Mouse (Mus musculus): ENCODE measurements around the gene Nod2.

DNA sequence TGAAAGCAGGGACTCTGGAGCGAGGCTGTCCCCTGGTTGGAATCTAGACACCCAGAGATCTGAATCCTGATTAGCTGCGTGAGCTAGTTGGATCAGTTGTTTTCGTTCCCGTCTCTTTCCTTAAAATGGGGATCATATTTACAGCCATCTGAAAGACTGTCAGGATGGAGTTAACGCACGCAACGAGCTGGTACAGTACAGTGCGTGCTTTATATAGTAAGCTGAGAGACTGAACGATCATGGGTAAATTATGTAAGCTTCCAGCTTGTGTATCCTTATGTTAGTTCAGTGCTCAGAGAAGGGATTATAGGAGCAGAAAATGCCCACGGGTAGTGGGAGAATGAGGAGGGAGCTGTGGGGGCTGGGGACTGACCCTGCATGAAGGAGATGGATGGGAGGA lies 24.5 kb downstream of the Nod2 start:
- TF ChIP-seq TAL1 (IDR thresholded peaks at IDR 0.05; ENCODE audit: low read length): no peak
- no peak for TF ChIP-seq GATA1 (IDR thresholded peaks at IDR 0.05; ENCODE audit: low read length)
